Mouse (Mus musculus) MEL-GATA-1-ER (cell line): Measurements from ENCODE around the gene Ascl2.

Experiments
- DNase-seq: peaks from one replicate; pipeline ENCODE4 v3.0.0-alpha.2; 2012; ENCODE audit warnings: low read depth; ENCODE audit errors: extremely low read depth

Ascl2 gene

GRCm38 (mm10) chr7:143002679-143003078 lies 33.6 kb upstream of the Ascl2 start:
- no peak for DNase-seq

- no peak for DNase-seq
These were observed 28.5 kb upstream of the Ascl2 start for GRCm38 (mm10) chr7:142997403-142998150.

GRCm38 (mm10) chr7:142996998-142997397 lies 27.9 kb upstream of the Ascl2 start:
- DNase-seq = no peak

GRCm38 (mm10) chr7:142995630-142996338 lies 26.7 kb upstream of the Ascl2 start:
- no peak for DNase-seq

GRCm38 (mm10) chr7:142995004-142995403 lies 25.9 kb upstream of the Ascl2 start:
- DNase-seq = no peak

GRCm38 (mm10) chr7:142987718-142988117 lies 18.7 kb upstream of the Ascl2 start:
- DNase-seq = no peak

- DNase-seq = no peak
These were observed 16.1 kb upstream of the Ascl2 start for GRCm38 (mm10) chr7:142985146-142985545.

- no peak for DNase-seq
These were observed 12.8 kb upstream of the Ascl2 start for GRCm38 (mm10) chr7:142981908-142982307.

- DNase-seq = no peak
These were observed 918 bp downstream of the Ascl2 start for GRCm38 (mm10) chr7:142967884-142968808.

GRCm38 (mm10) chr7:142967414-142967883 lies 1.6 kb downstream of the Ascl2 start:
- no peak for DNase-seq

- DNase-seq = no peak
These were observed 9.3 kb downstream of the Ascl2 start for GRCm38 (mm10) chr7:142959752-142960151.

GRCm38 (mm10) chr7:142958817-142959216 lies 10.2 kb downstream of the Ascl2 start:
- DNase-seq = no peak

GRCm38 (mm10) chr7:142956018-142956417 lies 13.0 kb downstream of the Ascl2 start:
- DNase-seq = no peak

GRCm38 (mm10) chr7:142949568-142949967 lies 19.5 kb downstream of the Ascl2 start:
- DNase-seq = no peak

GRCm38 (mm10) chr7:142937631-142938030 lies 31.4 kb downstream of the Ascl2 start:
- no peak for DNase-seq

GRCm38 (mm10) chr7:142935708-142936107 lies 33.4 kb downstream of the Ascl2 start:
- DNase-seq = no peak

GRCm38 (mm10) chr7:142932469-142932868 lies 36.6 kb downstream of the Ascl2 start:
- DNase-seq = no peak

- DNase-seq = no peak
These were observed 38.0 kb downstream of the Ascl2 start, which contains the start of gene Th for GRCm38 (mm10) chr7:142931028-142931427. Gene Th, minus strand, starts transcription at chr7:142931128.

- DNase-seq = no peak
These were observed 39.5 kb downstream of the Ascl2 start for GRCm38 (mm10) chr7:142929516-142929915.

GRCm38 (mm10) chr7:142927293-142927692 lies 41.8 kb downstream of the Ascl2 start:
- DNase-seq = no peak
